Mouse (Mus musculus) lung, embryonic 14.5 days (tissue): Measurements from ENCODE around the gene Eif2s3x. TPM values are rescaled to one million over a fixed set of nuclear protein-coding genes. Genes with fewer than 3 reads are reported as not detected.
"Not testable (repeated sequence)": the region's sequence is repeated elsewhere in the genome, so short reads cannot be mapped to it uniquely, and the experiment has no call there.

Source experiments
- ATAC-seq: fragments of 200-750 bp; cut with Nextera tagmentation; 2 replicates; pipeline ENCODE4 v1.8.0; 2017; ENCODE audit warnings: mild to moderate bottlenecking, moderate TSS enrichment, moderate library complexity; ENCODE audit not compliant: insufficient read depth
- DNase-seq: peaks from one replicate; pipeline ENCODE4 v3.0.0-alpha.2; 2015
- H3K27ac ChIP-seq: fragments of 300-500 bp; sonication (generic); 2 replicates; pipeline ENCODE4 v1.5.1; 2014; ENCODE audit warnings: low read depth, mild to moderate bottlenecking, moderate library complexity
- H3K27me3 ChIP-seq: fragments of 300-500 bp; sonication (generic); 2 replicates; pipeline ENCODE4 v1.6.1; 2014; ENCODE audit warnings: low read length, control low read depth; ENCODE audit not compliant: insufficient read depth
- H3K36me3 ChIP-seq: fragments of 300-500 bp; sonication (generic); 2 replicates; pipeline ENCODE4 v1.6.1; 2014; ENCODE audit warnings: control low read depth; ENCODE audit not compliant: insufficient read depth
- H3K4me1 ChIP-seq: fragments of 300-500 bp; sonication (generic); 2 replicates; pipeline ENCODE4 v1.6.1; 2014; ENCODE audit warnings: antibody characterized with exemption, control low read depth; ENCODE audit not compliant: insufficient read depth
- H3K4me2 ChIP-seq: fragments of 300-500 bp; sonication (generic); 2 replicates; pipeline ENCODE4 v1.6.1; 2014; ENCODE audit warnings: mild to moderate bottlenecking
- H3K4me3 ChIP-seq: fragments of 300-500 bp; sonication (generic); 2 replicates; pipeline ENCODE4 v1.5.1; 2014; ENCODE audit warnings: low read depth, low read length
- H3K9ac ChIP-seq: fragments of 300-500 bp; sonication (generic); 2 replicates; pipeline ENCODE4 v1.6.1; 2014
- H3K9me3 ChIP-seq: fragments of 300-500 bp; sonication (generic); 2 replicates; pipeline ENCODE4 v1.6.1; 2016; ENCODE audit warnings: low read depth, low read length, control low read depth
- CTCF ChIP-seq: IDR thresholded peaks from 2 replicates; pipeline ENCODE4 v1.5.1; 2016; ENCODE audit warnings: antibody characterized with exemption, low read depth
- WGBS: fragments of 180-500 bp; shearing (Covaris S2); extraction: QIAGEN DNeasy Blood & Tissue Kit; methylation state at CpG from one replicate; pipeline ENCODE4 v1.1.7; 2014; 5-methylcytosine and 5-hydroxymethylcytosine counted together
- polyA plus RNA-seq: library from polyadenylated mRNA; unstranded; fragments of >200 nt; fragmentation: Nextera tagmentation; extraction: Ambion mirVana; gene quantifications from 2 replicates; pipeline ENCODE4 v1.2.1, GENCODE M21; 2014

Eif2s3x gene
- polyA plus RNA-seq, 1 experiment from 2014 or later, result 116 TPM

GRCm38 (mm10) chrX:94213384-94213783 is 722 bp upstream of the Eif2s3x start:
- Histone ChIP-seq H3K4me2 (peak overlapping the region; percentile 58), H3K9me3 (no peaks in the 10 kb centered on the region), H3K4me1 (no peaks in the 10 kb centered on the region), H3K27ac (peak overlapping the region; percentile 79; the same call in 1 of the 2 replicates), H3K9ac (no peak overlapping the region), H3K27me3 (no peaks in the 10 kb centered on the region), H3K36me3 (peaks cover 20% of the 10 kb centered on the region), H3K4me3 (peak overlapping the region; percentile 74)
- TF ChIP-seq CTCF, result peak; percentile 11; the same call in 1 of the 2 replicates
- DNase-seq, result no peak
- peak; percentile 28; the same call in 1 of the 2 replicates for ATAC-seq
- 5% methylated on average over 7 of the region's 7 CpGs for WGBS

GRCm38 (mm10) chrX:94212264-94212596 is 432 bp downstream of the Eif2s3x start:
- ATAC-seq (no peak), DNase-seq (no peak)
- Histone ChIP-seq H3K9ac (peak overlapping the region; percentile 80), H3K36me3 (peaks cover 31% of the 10 kb centered on the region), H3K4me3 (peak overlapping the region; percentile 74), H3K4me2 (peak overlapping the region; percentile 68), H3K27me3 (no peaks in the 10 kb centered on the region), H3K9me3 (no peaks in the 10 kb centered on the region), H3K4me1 (no peaks in the 10 kb centered on the region), H3K27ac (peak overlapping the region; percentile 79)
- 0% methylated on average over 12 of the region's 12 CpGs for WGBS
- no peak for TF ChIP-seq CTCF

- Histone ChIP-seq H3K9me3 (no peaks in the 10 kb centered on the region), H3K27ac (no peak overlapping the region), H3K9ac (no peak overlapping the region), H3K4me3 (no peak overlapping the region), H3K36me3 (peaks cover 90% of the 10 kb centered on the region), H3K4me1 (no peaks in the 10 kb centered on the region), H3K4me2 (no peak overlapping the region), H3K27me3 (no peaks in the 10 kb centered on the region)
- DNase-seq (peak; percentile 50), ATAC-seq (no peak)
- WGBS, result 78% methylated on average over 5 of the region's 5 CpGs
- TF ChIP-seq CTCF, result peak; percentile 45
Observed at GRCm38 (mm10) chrX:94197789-94198188, 14.9 kb downstream of the Eif2s3x start.

- peaks cover 75% of the 10 kb centered on the region for H3K36me3 ChIP-seq
- H3K4me3 ChIP-seq, H3K9me3 ChIP-seq, H3K4me1 ChIP-seq, H3K9ac ChIP-seq, H3K27me3 ChIP-seq, H3K27ac ChIP-seq, ATAC-seq, H3K4me2 ChIP-seq: not testable (repeated sequence)
- WGBS, result 58% methylated on average over 4 of the region's 4 CpGs
- DNase-seq, result peak; percentile 65
- TF ChIP-seq CTCF, result peak; percentile 50
Observed at GRCm38 (mm10) chrX:94193901-94194300, 18.8 kb downstream of the Eif2s3x start.

- ATAC-seq, result no peak
- Histone ChIP-seq H3K4me1 (no peaks in the 10 kb centered on the region), H3K36me3 (no peaks in the 10 kb centered on the region), H3K27ac (no peak overlapping the region), H3K9me3 (no peaks in the 10 kb centered on the region), H3K4me2 (no peak overlapping the region), H3K9ac (no peak overlapping the region), H3K27me3 (0 out of 2 replicates have a peak, but pooled peaks cover 3% of the 10 kb centered on the region), H3K4me3 (no peak overlapping the region)
- DNase-seq, result peak; percentile 53
- peak; percentile 43 for TF ChIP-seq CTCF
- 40% methylated on average over 1 of the region's 1 CpGs for WGBS
Observed at GRCm38 (mm10) chrX:94185156-94185555, 27.5 kb downstream of the Eif2s3x start.

GRCm38 (mm10) chrX:94183814-94184213 is 28.8 kb downstream of the Eif2s3x start:
- Histone ChIP-seq H3K4me1 (no peaks in the 10 kb centered on the region), H3K9ac (no peak overlapping the region), H3K27me3 (0 out of 2 replicates have a peak, but pooled peaks cover 3% of the 10 kb centered on the region), H3K4me2 (no peak overlapping the region), H3K4me3 (no peak overlapping the region), H3K36me3 (no peaks in the 10 kb centered on the region), H3K9me3 (no peaks in the 10 kb centered on the region), H3K27ac (no peak overlapping the region)
- DNase-seq (no peak), ATAC-seq (no peak)
- 25% methylated on average over 2 of the region's 3 CpGs for WGBS
- no peak for TF ChIP-seq CTCF

- 0 out of 2 replicates have a peak, but pooled peaks cover 3% of the 10 kb centered on the region for H3K27me3 ChIP-seq
- peak overlapping the region; percentile 99 for H3K27ac ChIP-seq
- no peaks in the 10 kb centered on the region for H3K4me1 ChIP-seq
- peak; percentile 95 for DNase-seq
- H3K9me3 ChIP-seq, result no peaks in the 10 kb centered on the region
- TF ChIP-seq CTCF, result no peak
- H3K4me2 ChIP-seq, result peak overlapping the region; percentile 56
- peak overlapping the region; percentile 53 for H3K9ac ChIP-seq
- under 1% methylated on average over 55 of the region's 55 CpGs for WGBS
- H3K36me3 ChIP-seq, result no peaks in the 10 kb centered on the region
- peak; percentile 100 for ATAC-seq
- H3K4me3 ChIP-seq, result peak overlapping the region; percentile 47
Observed at GRCm38 (mm10) chrX:94177715-94178340, 34.8 kb downstream of the Eif2s3x start.
